Mouse (Mus musculus): Measurements from ENCODE around the gene Gtf2a1.
"Not testable (repeated sequence)": the region's sequence is repeated elsewhere in the genome, so short reads cannot be mapped to it uniquely, and the experiment has no call there.

Gtf2a1 gene

DNA sequence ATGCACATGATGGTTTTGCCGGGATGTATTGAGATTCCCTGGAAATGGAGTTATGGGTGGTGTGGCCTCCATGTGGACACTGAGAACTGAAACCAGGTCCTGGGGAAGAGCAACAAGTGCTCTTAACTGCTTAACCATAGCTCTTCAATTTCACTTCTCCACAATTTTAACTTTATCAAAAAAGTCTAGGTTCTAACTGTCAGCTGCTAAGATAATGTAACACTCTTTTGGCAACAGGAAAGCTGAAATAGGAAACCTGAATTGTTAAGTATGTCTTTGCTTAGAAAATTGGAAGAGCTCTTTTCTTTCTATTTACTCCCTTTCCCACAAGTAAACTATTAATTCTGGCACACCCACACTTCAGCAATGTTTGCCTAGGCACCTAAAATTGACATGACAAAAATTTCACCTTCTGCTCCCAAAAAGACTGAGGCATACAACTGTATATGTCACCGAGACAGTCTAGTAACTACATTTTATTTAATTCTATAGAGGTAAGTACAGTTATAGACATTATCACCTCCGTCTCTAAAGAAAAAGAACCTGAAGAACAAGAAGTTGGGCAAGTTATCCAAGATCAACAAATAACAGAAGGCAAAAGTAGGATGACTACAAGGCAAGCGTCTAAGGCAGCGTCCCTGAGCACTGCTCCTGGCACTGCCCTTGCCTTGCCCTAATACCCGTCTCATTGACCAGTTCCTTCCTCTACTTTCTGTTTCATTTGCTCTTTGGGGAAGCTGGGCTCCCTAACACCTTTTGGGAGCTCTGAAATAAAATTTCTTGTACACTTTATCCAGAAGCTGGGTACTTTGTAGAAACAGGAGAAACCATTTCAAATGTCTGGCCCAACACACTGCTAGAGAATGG, 8.8 kb downstream of the Gtf2a1 start:
- in situ Hi-C loops (cut with MboI): no loop called here

DNA sequence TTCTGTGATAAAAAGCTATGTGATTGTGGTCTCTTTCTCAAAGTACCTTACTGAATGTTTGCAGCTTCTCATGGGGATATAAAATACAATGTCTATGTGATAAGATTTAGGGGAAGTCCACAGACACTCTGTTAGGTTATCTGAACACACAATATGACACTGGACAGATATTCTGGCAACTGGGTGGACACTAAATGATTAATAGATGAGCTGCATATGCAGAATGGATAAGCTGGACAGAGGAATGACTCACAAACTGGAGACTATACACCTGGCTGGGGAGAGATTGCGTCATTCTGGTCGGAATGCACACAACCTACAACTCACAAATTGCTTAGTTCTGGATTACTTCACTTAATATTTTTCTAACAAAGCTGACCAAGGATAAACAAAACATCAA, 10.6 kb downstream of the Gtf2a1 start:
- in situ Hi-C loops (cut with MboI): loop anchor here (10.0 kb wide), 1 partner anchor 195 kb away; the partner anchor contains the start of genes Cep128 and Tshr

- in situ Hi-C loops (cut with MboI): loop anchor here (10.0 kb wide), 1 partner anchor 187 kb away; the partner anchor contains the start of genes Cep128 and Tshr
Observed at GRCm38 (mm10) chr12:91571708-91572107, 18.6 kb downstream of the Gtf2a1 start.

DNA sequence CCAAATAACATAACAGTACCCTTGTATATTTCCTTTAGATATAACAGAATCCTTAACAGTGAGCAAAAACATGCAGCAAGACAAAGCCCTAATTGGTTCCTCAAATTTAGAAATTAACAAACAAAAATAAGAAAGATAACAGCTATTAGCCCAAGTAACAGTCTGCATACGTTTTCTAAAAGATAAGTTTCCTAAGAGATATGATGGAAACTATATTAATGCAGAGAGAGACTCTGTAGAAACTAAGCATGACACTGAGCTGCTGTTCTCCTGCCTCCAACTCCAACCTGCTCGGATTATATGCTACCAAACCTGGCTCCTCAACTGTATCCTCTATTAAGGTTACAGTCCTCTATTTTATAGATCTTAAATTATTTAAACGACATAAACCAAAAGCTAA, 21.0 kb downstream of the Gtf2a1 start:
- in situ Hi-C loops (cut with MboI): no loop called here

DNA sequence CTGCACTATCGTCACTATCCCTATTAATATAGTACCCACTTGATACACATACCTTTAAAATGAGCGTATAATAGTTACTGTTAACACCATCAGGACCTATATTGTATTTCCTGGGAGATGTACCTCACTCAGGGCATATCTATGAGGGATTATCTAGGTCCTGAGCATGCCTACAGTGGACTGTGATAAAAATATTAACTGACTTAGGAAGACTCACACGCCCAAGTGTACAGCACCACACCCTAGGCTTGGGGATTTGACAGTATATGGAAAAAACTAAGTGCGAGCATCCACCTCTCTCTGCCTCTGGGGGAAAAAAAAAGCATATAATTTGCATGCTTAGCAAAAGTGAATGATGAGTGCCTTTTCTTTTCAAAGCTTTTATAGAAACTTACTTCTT, 23.1 kb downstream of the Gtf2a1 start:
- in situ Hi-C loops (cut with MboI): no loop called here

GRCm38 (mm10) chr12:91558152-91558551, 32.1 kb downstream of the Gtf2a1 start:
- in situ Hi-C loops (cut with MboI): not testable (repeated sequence)

DNA sequence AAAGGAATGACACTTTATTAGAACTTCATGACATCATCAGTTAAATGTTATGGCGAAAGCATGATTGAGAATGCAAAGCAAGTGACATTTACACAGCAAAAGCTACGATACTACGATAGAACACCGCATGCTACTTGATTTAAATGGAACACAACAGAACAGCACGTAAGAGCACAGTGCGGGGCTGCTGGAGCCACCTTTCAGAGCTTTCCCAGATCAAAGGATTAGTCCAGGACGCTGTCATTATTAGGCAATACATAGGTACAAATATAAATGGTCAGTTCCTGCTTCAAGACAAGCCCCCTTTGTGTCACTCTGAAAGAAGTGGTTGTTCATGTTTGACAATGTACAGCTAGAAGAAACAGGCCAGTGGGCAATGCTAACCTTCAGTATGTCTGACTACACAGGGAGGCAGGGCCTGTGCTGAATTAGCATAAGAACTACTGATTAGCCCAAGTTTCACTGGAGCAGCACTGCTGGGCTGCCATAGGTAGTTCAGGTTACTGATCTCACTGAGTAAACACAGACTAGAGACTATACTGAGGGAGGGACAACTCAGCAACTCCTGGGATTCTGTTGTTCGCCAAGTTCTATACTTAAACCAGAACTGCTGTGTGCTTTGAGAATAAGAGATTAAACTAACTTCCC, 32.8 kb downstream of the Gtf2a1 start:
- in situ Hi-C loops (cut with MboI): not testable (repeated sequence)

DNA sequence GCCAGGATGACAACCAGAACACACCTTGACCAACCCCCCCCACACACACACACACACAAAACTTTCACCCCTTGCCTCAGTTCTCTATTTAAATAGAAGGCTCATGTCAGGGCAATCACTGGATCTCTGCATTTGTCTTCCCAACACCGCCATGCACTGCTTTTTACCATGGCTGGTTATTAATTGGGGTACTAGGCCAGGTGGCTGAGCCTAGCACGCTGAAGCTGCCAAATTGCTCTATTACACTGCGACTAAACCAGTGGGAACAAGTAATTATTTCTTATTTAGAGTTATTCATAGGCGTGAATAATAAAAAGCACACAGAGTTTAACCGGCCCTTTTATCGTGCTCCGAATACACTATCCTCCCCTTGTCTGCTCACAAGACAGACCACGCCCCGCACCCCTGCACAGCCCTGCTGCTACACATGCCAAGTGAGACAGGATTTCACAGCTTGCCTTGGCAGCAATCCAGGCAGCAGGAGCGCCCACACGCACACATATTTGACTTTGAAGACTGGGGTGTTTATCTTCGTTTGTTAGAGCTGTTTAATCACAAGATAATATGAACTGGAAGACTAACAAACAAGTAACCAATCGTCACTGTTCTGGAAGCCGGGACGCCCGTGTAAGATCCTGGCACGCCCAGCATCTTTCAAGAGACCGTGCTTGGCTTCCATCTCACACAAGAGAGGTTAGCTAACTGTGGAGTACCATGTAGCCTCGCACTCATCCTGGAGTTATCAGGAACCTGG, 38.3 kb downstream of the Gtf2a1 start:
- in situ Hi-C loops (cut with MboI): no loop called here

GRCm38 (mm10) chr12:91549471-91549870, 40.8 kb downstream of the Gtf2a1 start:
- in situ Hi-C loops (cut with MboI): no loop called here

- in situ Hi-C loops (cut with MboI): no loop called here
Observed at GRCm38 (mm10) chr12:91540202-91540601, 50.1 kb downstream of the Gtf2a1 start.

DNA sequence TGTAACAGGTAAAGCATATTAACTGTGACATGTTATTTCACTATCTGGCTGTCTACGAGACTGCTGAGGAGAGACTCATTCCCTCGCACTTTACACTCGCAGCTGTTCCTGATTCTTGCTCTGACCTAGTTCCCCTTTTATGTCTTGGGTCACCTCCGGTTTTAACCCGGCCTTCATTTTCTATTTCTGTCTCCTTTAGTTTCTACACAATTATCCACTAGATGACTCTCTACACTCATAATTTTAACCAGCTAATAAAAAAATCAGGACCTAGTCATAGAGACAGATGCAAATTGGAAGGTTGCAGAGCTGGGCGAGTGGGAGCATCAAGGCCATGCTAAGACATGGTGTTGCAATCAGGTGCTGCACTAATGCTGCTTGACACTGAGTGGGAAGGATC, 55.8 kb downstream of the Gtf2a1 start:
- in situ Hi-C loops (cut with MboI): no loop called here

GRCm38 (mm10) chr12:91523626-91524025, 66.7 kb downstream of the Gtf2a1 start:
- in situ Hi-C loops (cut with MboI): no loop called here

- in situ Hi-C loops (cut with MboI): no loop called here
Observed at GRCm38 (mm10) chr12:91517808-91518207, 72.5 kb downstream of the Gtf2a1 start.

- in situ Hi-C loops (cut with MboI): no loop called here
Observed at GRCm38 (mm10) chr12:91513980-91514379, 76.3 kb downstream of the Gtf2a1 start.

GRCm38 (mm10) chr12:91511766-91512165, 78.5 kb downstream of the Gtf2a1 start:
- in situ Hi-C loops (cut with MboI): no loop called here

Data from mature B cell (primary cell).